Comparison of ENCODE assay signal across 7 mouse cellular contexts in genomic region chr10:67548877-67549731, GRCm38 (mm10). TPM values are rescaled to one million over a fixed set of nuclear protein-coding genes. Genes with fewer than 3 reads are reported as not detected.
DNase-seq lines count a peak whose midpoint lies in the region; ATAC-seq lines count a peak whose summit lies in the region.

Gene Ado (minus strand): TSS chr10:67548955.

- H3K36me3 ChIP-seq in intestine, embryonic 15.5 days, result no peaks in the 10 kb centered on the region
- H3K36me3 ChIP-seq in midbrain, embryonic 10.5 days, result peaks cover 14% of the 10 kb centered on the region

- peak; percentile 95 for ATAC-seq in intestine, embryonic 15.5 days

- peak within 1 kb of the TSS; percentile 91 for H3K4me3 ChIP-seq in intestine, embryonic 15.5 days (replicated peaks)
- peak within 1 kb of the TSS; percentile 91 for H3K4me3 ChIP-seq in midbrain, embryonic 10.5 days

- intact Hi-C loops in gastrocnemius, postnatal 36 days (cut with DNase I), result loop anchor here (10.0 kb wide), 1 partner anchor 586 kb away; no protein-coding TSS in a partner anchor
- intact Hi-C loops in left cerebral cortex, postnatal 25 days (cut with DNase I), result no loop called here

- WGBS in intestine, embryonic 15.5 days, result under 1% methylated on average over 79 of the region's 79 CpGs
- WGBS in midbrain, embryonic 10.5 days, result under 1% methylated on average over 79 of the region's 79 CpGs

- peak within 1 kb of the TSS; percentile 92 for H3K27ac ChIP-seq in intestine, embryonic 15.5 days
- peak within 1 kb of the TSS; percentile 98 for H3K27ac ChIP-seq in midbrain, embryonic 10.5 days (replicated peaks)

- H3K4me1 ChIP-seq in intestine, embryonic 15.5 days (replicated peaks), result peaks cover 15% of the 10 kb centered on the region
- H3K4me1 ChIP-seq in midbrain, embryonic 10.5 days, result peaks cover 37% of the 10 kb centered on the region

- peak within 1 kb of the TSS; percentile 82 for H3K9ac ChIP-seq in intestine, embryonic 15.5 days

- H3K4me2 ChIP-seq in intestine, embryonic 15.5 days (replicated peaks), result peak within 1 kb of the TSS; percentile 93

- H3K27me3 ChIP-seq in intestine, embryonic 15.5 days (replicated peaks), result no peaks in the 10 kb centered on the region
- H3K27me3 ChIP-seq in midbrain, embryonic 10.5 days (ENCODE audit: low read depth, poor library complexity, severe bottlenecking), result peaks cover 8% of the 10 kb centered on the region; the same call in 1 of the 2 replicates

- H3K9me3 ChIP-seq in intestine, embryonic 15.5 days, result no peaks in the 10 kb centered on the region
- no peaks in the 10 kb centered on the region for H3K9me3 ChIP-seq in midbrain, embryonic 10.5 days (replicated peaks)

- DNase-seq in adrenal gland, adult 18-20 months (ENCODE audit: low spot score in 2 of 2), result peak; percentile 86 to 87
- peak; percentile 94 for DNase-seq in embryo, embryonic 11 days
- peak; percentile 84 to 88 for DNase-seq in gastrocnemius, postnatal 36 days
- DNase-seq in left cerebral cortex, postnatal 25 days (ENCODE audit: low spot score in 2 of 2), result peak; percentile 97 to 98
- peak; percentile 90 for DNase-seq in midbrain, embryonic 10.5 days (ENCODE audit: low spot score)
- peak; percentile 91 for DNase-seq in right cerebral cortex, postnatal 4 days

RNA-seq across cellular contexts. Expression of gene Ado, which starts in this region (rescaled TPM):
- total RNA-seq in adrenal gland, adult 18-20 months (2021), result 10 to 100 TPM; 20.0 to 24.4 TPM
- total RNA-seq in gastrocnemius, postnatal 36 days (2021), result 10 to 100 TPM; 25.9 to 26.0 TPM
- polyA plus RNA-seq in intestine, embryonic 15.5 days (2015; fragmentation: Nextera tagmentation; extraction: Ambion mirVana), result 50.9 and 54.6 TPM in 2 replicates
- 10 to 100 TPM; 37.5 to 38.8 TPM for total RNA-seq in left cerebral cortex, postnatal 25 days (2021)
- 82.0 and 85.3 TPM in 2 replicates for polyA plus RNA-seq in midbrain, embryonic 10.5 days (2016; fragmentation: Nextera tagmentation; extraction: Ambion mirVana)

Comparison
In these comparisons a context has a peak if more than half of its experiments do, and no peak if none do; other contexts are left out.
1. Peak in every context shown above with its lines: DNase-seq, ATAC-seq, H3K4me3 ChIP-seq and H3K27ac ChIP-seq.